26 mouse cellular contexts compared by ENCODE assay signal in the genomic region with DNA sequence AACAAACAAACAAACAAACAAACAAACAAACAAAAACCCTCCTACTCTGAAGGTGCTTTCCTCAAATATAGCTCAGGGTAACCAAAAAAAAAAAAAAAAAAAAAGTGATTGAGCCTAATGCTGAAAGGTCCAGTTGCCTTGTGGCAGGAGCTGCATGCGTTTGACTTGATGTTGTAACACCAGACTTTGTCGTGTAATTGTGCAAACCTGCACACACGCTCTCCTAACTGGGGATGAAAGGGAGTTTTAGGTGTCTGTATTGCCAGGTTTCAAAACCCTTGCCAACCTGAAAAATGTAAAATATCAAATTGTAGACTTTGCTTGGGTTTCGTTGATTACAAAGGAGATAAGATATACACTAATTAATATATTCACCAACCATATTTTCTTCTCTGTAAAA. TPM values are rescaled to one million over a fixed set of nuclear protein-coding genes. Genes with fewer than 3 reads are reported as not detected.
"Had no signal": no experiment of that assay in that cellular context is flagged by ENCODE, and none has a peak within 500 bp of the region (broad histone marks: within the 10 kb centered on the region; RNA-seq: fewer than 3 reads in every experiment).

No protein-coding gene starts in this region.

- H3K9me3 ChIP-seq: heart, embryonic 10.5 days; hindbrain, embryonic 12.5 days; intestine, embryonic 15.5 days; limb, embryonic 13.5 days; limb, embryonic 15.5 days; liver, embryonic 13.5 days had no signal

- H3K4me3 ChIP-seq: heart, embryonic 10.5 days; heart, embryonic 12.5 days; hindbrain, embryonic 10.5 days; hindbrain, embryonic 12.5 days; intestine, embryonic 15.5 days; limb, embryonic 13.5 days; limb, embryonic 15.5 days; liver, embryonic 13.5 days had no signal

- H3K4me1 ChIP-seq: heart, embryonic 10.5 days; heart, embryonic 12.5 days; liver, embryonic 13.5 days had no signal

- H3K9ac ChIP-seq: heart, embryonic 12.5 days; hindbrain, embryonic 12.5 days; hindbrain, embryonic 14.5 days; intestine, embryonic 15.5 days; limb, embryonic 13.5 days; limb, embryonic 15.5 days; liver, embryonic 13.5 days had no signal

- ATAC-seq: hindbrain, embryonic 16.5 days; inflammation-experienced regulatory T-cells, adult 6 months; intestine, embryonic 15.5 days; intestine, postnatal 0 days had no signal

- H3K27ac ChIP-seq: heart, embryonic 10.5 days; hindbrain, embryonic 10.5 days; hindbrain, embryonic 12.5 days; hindbrain, embryonic 14.5 days; intestine, embryonic 15.5 days; limb, embryonic 13.5 days; limb, embryonic 15.5 days; liver, embryonic 13.5 days had no signal

- DNase-seq: gastrocnemius, postnatal 14 days; gastrocnemius, postnatal 36 days; heart, adult 18-20 months; heart, postnatal 10 days; heart, postnatal 4 days; kidney, adult 18-20 months; kidney, adult 8-10 months; kidney, postnatal 10 days; kidney, postnatal 25 days; kidney, postnatal 4 days; layer of hippocampus, adult 9-11 months; layer of hippocampus, postnatal 36 days; left cerebral cortex, postnatal 4 days; liver, embryonic 13.5 days had no signal

- H3K4me2 ChIP-seq: heart, embryonic 12.5 days; hindbrain, embryonic 12.5 days; hindbrain, embryonic 14.5 days; intestine, embryonic 15.5 days; limb, embryonic 13.5 days; limb, embryonic 15.5 days; liver, embryonic 13.5 days had no signal

- H3K36me3 ChIP-seq: heart, embryonic 10.5 days; heart, embryonic 12.5 days; hindbrain, embryonic 10.5 days; hindbrain, embryonic 12.5 days; intestine, embryonic 15.5 days; limb, embryonic 13.5 days; limb, embryonic 15.5 days; liver, embryonic 13.5 days had no signal

RNA-seq across cellular contexts. Expression of gene Gbx2, which starts 17.4 kb away (rescaled TPM):
- total RNA-seq: gastrocnemius, postnatal 14 days; heart, adult 18-20 months; heart, postnatal 10 days had no signal
- polyA plus RNA-seq: heart, embryonic 16.5 days; inflammation-experienced regulatory T-cells, adult 6 months had no signal
